Mouse (Mus musculus) skeletal muscle tissue, adult 2 months (tissue): ENCODE data around the gene Gm15093.
"Not testable (repeated sequence)": the region's sequence is repeated elsewhere in the genome, so short reads cannot be mapped to it uniquely, and the experiment has no call there.

ENCODE experiments used
- DNase-seq: peaks from one replicate; pipeline ENCODE4 v3.0.0-alpha.2; 2012; ENCODE audit warnings: low read depth, low spot score

The Gm15093 gene

DNA sequence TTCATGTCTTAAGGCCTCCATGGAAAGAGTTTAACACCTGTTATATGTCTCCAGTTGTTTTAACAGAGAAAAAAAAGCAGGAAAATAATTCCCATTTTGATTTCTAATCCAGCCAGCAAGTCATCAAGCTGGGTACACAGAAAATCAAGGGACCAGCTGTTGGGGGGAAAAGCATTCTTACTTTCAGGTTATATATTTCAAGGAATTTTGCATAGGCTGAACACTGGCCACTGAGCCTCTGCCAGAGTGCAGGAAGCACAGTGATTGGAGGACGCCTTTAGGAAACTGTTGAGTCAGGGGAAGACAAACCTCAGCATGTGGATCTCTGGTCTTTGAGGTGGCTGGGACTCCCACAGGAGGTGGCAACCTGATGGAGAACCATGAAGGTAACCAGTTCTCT lies at the start of gene Gm15093:
TSS of gene Gm15093 (plus strand) at position 301 of the 400 bp plus-strand sequence.
- DNase-seq = not testable (repeated sequence)
